Comparison of ENCODE assay signal across 21 mouse cellular contexts in the genomic region with DNA sequence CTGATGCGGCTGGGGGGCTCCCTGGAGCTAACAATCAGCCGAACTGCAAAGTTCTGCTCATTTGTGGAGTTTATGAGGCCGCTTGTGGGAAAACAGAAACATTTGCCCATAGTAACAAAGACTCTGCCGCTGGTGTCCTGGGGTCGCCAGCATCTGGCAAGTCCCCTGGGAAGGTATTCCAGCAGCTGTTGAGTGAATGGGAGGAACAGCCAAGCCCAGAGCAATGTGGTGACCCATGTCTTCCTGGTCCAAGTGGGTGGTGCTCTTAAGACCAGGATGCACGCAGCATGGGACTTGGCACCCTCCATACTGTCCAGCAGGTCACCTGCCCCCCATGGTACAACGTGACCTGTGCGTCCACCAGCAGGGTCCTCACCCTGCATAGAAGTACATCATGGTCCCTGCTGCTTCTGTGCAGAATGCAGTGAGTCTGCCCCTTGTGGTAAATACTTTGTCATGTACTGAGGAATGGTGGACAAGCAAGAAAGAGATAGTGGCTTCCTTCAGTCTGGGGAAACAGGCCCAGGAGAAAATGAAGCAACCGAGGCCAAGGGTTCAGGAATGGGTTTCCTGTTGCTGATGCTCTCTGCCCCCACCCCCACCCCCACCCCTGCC. TPM values are rescaled to one million over a fixed set of nuclear protein-coding genes. Genes with fewer than 3 reads are reported as not detected.
DNase-seq lines count a peak whose midpoint lies in the region; ATAC-seq and TF ChIP-seq lines count a peak whose summit lies in the region.
"Had no signal": no experiment of that assay in that cellular context is flagged by ENCODE, and none has a peak within 500 bp of the region (broad histone marks: within the 10 kb centered on the region; RNA-seq: fewer than 3 reads in every experiment).

No protein-coding gene starts in this region.

- 70% methylated on average over 9 of the region's 9 CpGs for WGBS in kidney, embryonic 16.5 days
- 70% methylated on average over 9 of the region's 9 CpGs for WGBS in lung, embryonic 14.5 days

- H3K36me3 ChIP-seq in kidney, embryonic 16.5 days (ENCODE audit: insufficient read depth, low read length): no peaks in the 10 kb centered on the region
- no peaks in the 10 kb centered on the region for H3K36me3 ChIP-seq in lung, embryonic 14.5 days (ENCODE audit: insufficient read depth)
- H3K36me3 ChIP-seq: embryonic facial prominence, embryonic 12.5 days; hindbrain, embryonic 12.5 days; liver, embryonic 15.5 days; midbrain, embryonic 12.5 days; neural tube, embryonic 12.5 days had no signal

- H3K9me3 ChIP-seq in kidney, embryonic 16.5 days (ENCODE audit: low read length): no peaks in the 10 kb centered on the region
- no peaks in the 10 kb centered on the region for H3K9me3 ChIP-seq in lung, embryonic 14.5 days (ENCODE audit: low read depth, low read length)
- H3K9me3 ChIP-seq: embryonic facial prominence, embryonic 12.5 days; hindbrain, embryonic 12.5 days; midbrain, embryonic 12.5 days; neural tube, embryonic 12.5 days had no signal

- intact Hi-C loops in heart, postnatal 10 days (cut with DNase I): no loop called here

- no peak overlapping the region for H3K4me2 ChIP-seq in kidney, embryonic 16.5 days (replicated peaks; ENCODE audit: low read depth, low read length)
- H3K4me2 ChIP-seq in lung, embryonic 14.5 days: no peak overlapping the region
- H3K4me2 ChIP-seq: embryonic facial prominence, embryonic 12.5 days; hindbrain, embryonic 12.5 days; liver, embryonic 15.5 days; midbrain, embryonic 12.5 days; neural tube, embryonic 12.5 days had no signal

- H3K9ac ChIP-seq in kidney, embryonic 16.5 days (replicated peaks; ENCODE audit: low read length): no peak overlapping the region
- no peak overlapping the region for H3K9ac ChIP-seq in lung, embryonic 14.5 days
- H3K9ac ChIP-seq: embryonic facial prominence, embryonic 12.5 days; hindbrain, embryonic 12.5 days; liver, embryonic 15.5 days; midbrain, embryonic 12.5 days; neural tube, embryonic 12.5 days had no signal

- H3K4me1 ChIP-seq in kidney, embryonic 16.5 days (ENCODE audit: insufficient read depth, low read length): peaks cover 3% of the 10 kb centered on the region; the same call in 1 of the 2 replicates
- peaks cover 15% of the 10 kb centered on the region for H3K4me1 ChIP-seq in lung, embryonic 14.5 days (ENCODE audit: insufficient read depth)
- H3K4me1 ChIP-seq: liver, embryonic 15.5 days; midbrain, embryonic 12.5 days; neural tube, embryonic 12.5 days had no signal

- no peak for ATAC-seq in kidney, embryonic 16.5 days (ENCODE audit: low FRiP score, low TSS enrichment)
- ATAC-seq in lung, embryonic 14.5 days (ENCODE audit: insufficient read depth): no peak

- H3K4me3 ChIP-seq in kidney, embryonic 16.5 days (ENCODE audit: low read length): no peak overlapping the region
- H3K4me3 ChIP-seq in lung, embryonic 14.5 days (ENCODE audit: low read depth, low read length): no peak overlapping the region
- H3K4me3 ChIP-seq: embryonic facial prominence, embryonic 12.5 days; hindbrain, embryonic 12.5 days; liver, embryonic 15.5 days; midbrain, embryonic 12.5 days; neural tube, embryonic 12.5 days had no signal

- peak; percentile 15 to 22 for DNase-seq in cerebellum, postnatal 14 days
- DNase-seq in cerebellum, postnatal 25 days: no peak
- DNase-seq in kidney, adult 11 months: peak; percentile 2
- DNase-seq in lung, embryonic 14.5 days: peak; percentile 47
- DNase-seq in lung, postnatal 14 days: no peak
- peak; percentile 17 to 27 for DNase-seq in heart, postnatal 10 days
- no peak for DNase-seq in testis, postnatal 10 days (ENCODE audit: low spot score)
- DNase-seq: adrenal gland, adult 8-10 months; cerebellum, adult 9-11 months; gastrocnemius, postnatal 36 days; retina, postnatal 1 day had no signal

- no peaks in the 10 kb centered on the region for H3K27me3 ChIP-seq in kidney, embryonic 16.5 days (ENCODE audit: insufficient read depth, low read length)
- H3K27me3 ChIP-seq in lung, embryonic 14.5 days (ENCODE audit: insufficient read depth, low read length): no peaks in the 10 kb centered on the region
- H3K27me3 ChIP-seq: embryonic facial prominence, embryonic 12.5 days; hindbrain, embryonic 12.5 days; liver, embryonic 15.5 days; midbrain, embryonic 12.5 days; neural tube, embryonic 12.5 days had no signal

- TF ChIP-seq CTCF in lung, embryonic 14.5 days (IDR thresholded peaks at IDR 0.05; ENCODE audit: low read depth): peak; percentile 53

- no peak overlapping the region for H3K27ac ChIP-seq in kidney, embryonic 16.5 days (ENCODE audit: low read length)
- H3K27ac ChIP-seq in lung, embryonic 14.5 days (ENCODE audit: low read depth): peak overlapping the region; percentile 63
- H3K27ac ChIP-seq: embryonic facial prominence, embryonic 12.5 days; hindbrain, embryonic 12.5 days; liver, embryonic 15.5 days; midbrain, embryonic 12.5 days; neural tube, embryonic 12.5 days had no signal

RNA-seq across cellular contexts. Expression of gene Hmgb4, which starts 8.6 kb away (rescaled TPM):
- not detected in 2 replicates for polyA plus RNA-seq in kidney, embryonic 16.5 days (2015; fragmentation: Nextera tagmentation; extraction: Ambion mirVana)
- polyA plus RNA-seq in lung, embryonic 14.5 days (2014; fragmentation: Nextera tagmentation; extraction: Ambion mirVana): not detected in 2 replicates
- total RNA-seq in heart, postnatal 10 days (2021): not detected
- total RNA-seq: adrenal gland, adult 8-10 months; gastrocnemius, postnatal 36 days; left cerebral cortex, adult 8-10 months had no signal
- polyA plus RNA-seq: embryonic facial prominence, embryonic 12.5 days; forebrain, embryonic 11.5 days; hindbrain, embryonic 12.5 days; large intestine, adult 2 months; liver, embryonic 15.5 days; midbrain, embryonic 12.5 days; neural tube, embryonic 12.5 days; thymus, postnatal 0 days had no signal

Comparison
In these comparisons a context has a peak if more than half of its experiments do, and no peak if none do; other contexts are left out.
1. DNase-seq: peak in cerebellum, postnatal 14 days (2 of 2), kidney, adult 11 months (single experiment), lung, embryonic 14.5 days (single experiment) and heart, postnatal 10 days (2 of 2); none in cerebellum, postnatal 25 days (0 of 2), lung, postnatal 14 days (single experiment) and testis, postnatal 10 days (single experiment).